Mouse (Mus musculus) midbrain, embryonic 14.5 days (tissue): ENCODE results near the gene Ubald1. TPM values are rescaled to one million over a fixed set of nuclear protein-coding genes. Genes with fewer than 3 reads are reported as not detected.

Experiments
- ATAC-seq: fragments of 200-750 bp; cut with Nextera tagmentation; 2 replicates; pipeline ENCODE4 v1.8.0; 2017; ENCODE audit warnings: moderate number of reproducible peaks, moderate library complexity; ENCODE audit not compliant: low FRiP score, low TSS enrichment
- DNase-seq: peaks from one replicate; pipeline ENCODE4 v3.0.0-alpha.2; 2015
- H3K27ac ChIP-seq: fragments of 300-500 bp; sonication (generic); replicated peaks from 2 replicates; pipeline ENCODE4 v1.5.1; 2014; ENCODE audit warnings: mild to moderate bottlenecking, low read depth, low read length, moderate library complexity
- H3K27me3 ChIP-seq: fragments of 300-500 bp; sonication (generic); 2 replicates; pipeline ENCODE4 v1.6.1; 2014; ENCODE audit warnings: low read length, control low read depth, mixed read lengths; ENCODE audit not compliant: control insufficient read depth, insufficient read depth
- H3K36me3 ChIP-seq: fragments of 300-500 bp; sonication (generic); 2 replicates; pipeline ENCODE4 v1.6.1; 2014; ENCODE audit warnings: low read length, control low read depth; ENCODE audit not compliant: control insufficient read depth, insufficient read depth
- H3K4me1 ChIP-seq: fragments of 300-500 bp; sonication (generic); 2 replicates; pipeline ENCODE4 v1.6.1; 2014; ENCODE audit warnings: mild to moderate bottlenecking, antibody characterized with exemption, low read length, control low read depth; ENCODE audit not compliant: control insufficient read depth, insufficient read depth
- H3K4me2 ChIP-seq: fragments of 300-500 bp; sonication (generic); 2 replicates; pipeline ENCODE4 v1.6.1; 2014; ENCODE audit warnings: mild to moderate bottlenecking, low read length, moderate library complexity
- H3K4me3 ChIP-seq: fragments of 300-500 bp; sonication (generic); replicated peaks from 2 replicates; pipeline ENCODE4 v1.5.1; 2014; ENCODE audit warnings: low read depth, low read length
- H3K9ac ChIP-seq: fragments of 300-500 bp; sonication (generic); replicated peaks from 2 replicates; pipeline ENCODE4 v1.6.1; 2014; ENCODE audit warnings: mild to moderate bottlenecking, low read length, moderate library complexity
- H3K9me3 ChIP-seq: fragments of 300-500 bp; sonication (generic); 2 replicates; pipeline ENCODE4 v1.6.1; 2016; ENCODE audit warnings: low read length, control low read depth, mixed read lengths; ENCODE audit not compliant: control insufficient read depth
- WGBS: fragments of 180-500 bp; shearing (Covaris S2); extraction: QIAGEN DNeasy Blood & Tissue Kit; methylation state at CpG from one replicate; pipeline ENCODE4 v1.1.7; 2014; 5-methylcytosine and 5-hydroxymethylcytosine counted together
- polyA plus RNA-seq: library from polyadenylated mRNA; unstranded; fragments of >200 nt; fragmentation: Nextera tagmentation; extraction: Ambion mirVana; gene quantifications from 2 replicates; pipeline ENCODE4 v1.2.1, GENCODE M21; 2014

Ubald1 gene
- polyA plus RNA-seq: 49.4 and 53.2 TPM in 2 replicates

DNA sequence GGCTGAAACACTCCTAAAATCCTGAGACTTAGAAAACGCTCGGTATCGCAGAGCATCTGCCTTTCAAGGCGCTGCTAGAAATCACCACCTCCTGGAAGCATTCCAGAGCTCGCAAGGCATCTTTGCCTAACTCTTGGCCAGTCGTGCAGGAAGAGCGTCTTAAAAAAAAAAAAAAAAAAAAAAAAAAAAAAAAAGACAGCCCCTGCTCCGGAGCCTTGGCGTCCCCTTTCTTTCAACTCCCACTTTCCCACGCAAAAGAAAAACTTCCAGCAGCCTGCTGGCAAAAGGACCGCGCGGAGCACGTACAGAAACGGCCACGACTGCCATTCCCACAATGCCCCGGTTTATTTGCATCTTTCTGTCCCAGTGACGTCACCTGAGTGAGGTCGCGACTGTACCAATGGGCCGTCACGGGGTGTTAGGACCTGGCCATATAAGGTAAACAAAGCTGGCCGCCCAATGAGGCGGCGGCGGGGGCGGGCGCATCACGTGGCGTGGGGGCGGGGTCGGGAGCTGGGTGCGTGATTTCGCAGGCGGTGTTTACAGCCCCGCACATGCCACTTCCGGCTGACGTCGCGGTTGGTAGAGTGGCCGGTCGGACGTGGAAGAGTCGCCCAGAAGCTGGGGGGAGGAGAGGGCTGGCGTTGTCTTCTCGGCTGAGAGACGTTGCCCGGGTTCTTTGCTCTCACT lies at the start of gene Ubald1:
Ubald1 (minus strand) TSS at position 180 of the 690 bp plus-strand sequence.
- Histone ChIP-seq H3K9me3 (no peaks in the 10 kb centered on the region), H3K4me3 (peak within 1 kb of the TSS; percentile 78), H3K4me2 (peak within 1 kb of the TSS; percentile 90), H3K27me3 (no peaks in the 10 kb centered on the region), H3K9ac (peak within 1 kb of the TSS; percentile 80), H3K4me1 (peaks cover 24% of the 10 kb centered on the region), H3K27ac (peak within 1 kb of the TSS; percentile 97), H3K36me3 (peaks cover 6% of the 10 kb centered on the region; the same call in 1 of the 2 replicates)
- DNase-seq (peak; percentile 100), ATAC-seq (peak; percentile 92)
- WGBS: under 1% methylated on average over 48 of the region's 48 CpGs

DNA sequence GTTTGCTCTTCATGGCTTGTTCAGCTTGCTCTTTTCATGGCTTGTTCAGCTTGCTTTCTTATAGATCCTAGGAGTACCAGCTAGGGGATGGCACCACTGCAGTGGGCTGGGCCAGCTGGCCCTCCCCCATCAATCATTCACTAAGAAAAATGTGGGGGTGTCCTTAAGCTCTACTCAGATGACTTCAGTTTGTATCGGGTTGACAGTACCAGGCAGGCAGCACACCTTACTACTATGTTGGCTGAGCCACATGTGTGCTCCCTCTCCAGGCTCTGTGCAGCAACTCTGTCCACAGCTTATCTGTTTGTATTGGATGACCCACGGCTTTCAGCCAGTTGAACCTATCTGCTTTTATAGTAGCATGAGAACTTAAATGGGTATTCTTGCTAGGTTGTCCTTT lies 48.4 kb upstream of the Ubald1 start:
- DNase-seq (no peak), ATAC-seq (no peak)
- Histone ChIP-seq H3K4me1 (no peaks in the 10 kb centered on the region), H3K4me2 (no peak overlapping the region), H3K4me3 (no peak overlapping the region), H3K9ac (no peak overlapping the region), H3K9me3 (no peaks in the 10 kb centered on the region), H3K27me3 (no peaks in the 10 kb centered on the region), H3K36me3 (peaks cover 98% of the 10 kb centered on the region), H3K27ac (no peak overlapping the region)
- 97% methylated on average over 2 of the region's 2 CpGs for WGBS

DNA sequence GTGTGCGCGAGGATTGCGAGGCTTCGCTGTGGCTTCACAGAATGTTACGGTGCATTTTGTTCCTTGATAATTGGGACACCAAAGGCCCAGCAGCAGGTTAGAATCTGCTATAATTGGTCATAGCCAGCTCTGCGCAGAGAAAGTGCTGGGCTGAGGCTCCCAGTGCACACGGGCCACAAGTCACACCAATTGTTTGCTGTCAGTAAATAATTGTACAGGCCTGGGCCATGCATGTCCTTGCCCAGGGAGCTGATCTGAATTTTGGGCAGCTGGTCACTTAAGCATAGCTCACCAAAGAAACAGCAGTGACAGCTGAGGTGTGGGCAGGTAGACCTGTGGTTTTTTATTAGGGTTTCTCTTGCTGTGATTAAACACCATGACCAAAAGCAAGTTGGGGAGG lies 47.9 kb upstream of the Ubald1 start:
- Histone ChIP-seq H3K36me3 (peaks cover 99% of the 10 kb centered on the region), H3K4me1 (no peaks in the 10 kb centered on the region), H3K27ac (no peak overlapping the region), H3K27me3 (no peaks in the 10 kb centered on the region), H3K9ac (no peak overlapping the region), H3K4me2 (no peak overlapping the region), H3K4me3 (no peak overlapping the region), H3K9me3 (no peaks in the 10 kb centered on the region)
- ATAC-seq (no peak), DNase-seq (no peak)
- 96% methylated on average over 7 of the region's 7 CpGs for WGBS

DNA sequence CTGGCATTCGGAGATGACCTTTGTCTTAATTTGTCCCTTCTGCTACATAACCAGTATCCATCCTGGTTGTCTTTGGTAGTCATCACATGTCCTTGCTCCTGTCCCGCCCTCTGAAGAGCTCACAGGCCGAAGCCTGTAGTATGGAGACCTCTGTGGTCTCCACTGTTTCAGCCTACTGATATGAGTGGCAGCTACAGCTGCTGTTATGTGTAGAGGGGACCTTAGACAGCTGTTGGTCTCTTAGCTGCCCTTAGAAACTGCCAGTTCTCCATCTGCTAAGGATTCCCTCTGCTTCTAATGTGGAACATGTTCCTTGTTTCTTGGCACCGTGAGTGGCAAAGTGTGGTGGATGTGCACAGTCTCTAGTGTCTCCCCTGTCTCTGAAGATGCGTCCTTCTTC lies 43.9 kb upstream of the Ubald1 start:
- no peak for DNase-seq
- no peak overlapping the region for H3K4me2 ChIP-seq
- H3K4me1 ChIP-seq: no peaks in the 10 kb centered on the region
- 98% methylated on average over 5 of the region's 5 CpGs for WGBS
- no peak overlapping the region for H3K4me3 ChIP-seq
- no peak overlapping the region for H3K27ac ChIP-seq
- H3K9ac ChIP-seq: no peak overlapping the region
- ATAC-seq: no peak
- no peaks in the 10 kb centered on the region for H3K27me3 ChIP-seq
- H3K9me3 ChIP-seq: no peaks in the 10 kb centered on the region
- H3K36me3 ChIP-seq: peaks cover 88% of the 10 kb centered on the region

DNA sequence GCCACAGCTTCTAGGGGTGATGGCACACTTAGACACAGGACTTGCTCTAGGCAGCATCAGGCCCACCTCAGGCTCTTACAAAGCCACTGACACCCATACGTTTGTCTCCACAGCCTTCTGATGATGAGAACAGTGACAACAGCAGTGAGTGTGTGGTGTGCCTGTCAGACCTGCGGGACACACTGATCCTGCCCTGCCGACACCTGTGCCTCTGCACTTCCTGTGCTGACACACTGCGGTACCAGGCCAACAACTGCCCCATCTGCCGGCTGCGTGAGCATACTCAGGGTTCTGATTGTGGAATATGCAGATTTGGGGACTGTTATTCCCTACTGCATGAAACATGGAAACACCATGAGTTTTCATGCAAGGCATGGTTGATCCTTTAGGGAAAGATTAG lies 42.4 kb upstream of the Ubald1 start:
- H3K27me3 ChIP-seq: no peaks in the 10 kb centered on the region
- H3K36me3 ChIP-seq: peaks cover 86% of the 10 kb centered on the region
- no peak for DNase-seq
- H3K9me3 ChIP-seq: no peaks in the 10 kb centered on the region
- no peak overlapping the region for H3K27ac ChIP-seq
- no peak for ATAC-seq
- H3K4me1 ChIP-seq: no peaks in the 10 kb centered on the region
- H3K9ac ChIP-seq: no peak overlapping the region
- H3K4me2 ChIP-seq: no peak overlapping the region
- WGBS: 94% methylated on average over 6 of the region's 6 CpGs
- no peak overlapping the region for H3K4me3 ChIP-seq

DNA sequence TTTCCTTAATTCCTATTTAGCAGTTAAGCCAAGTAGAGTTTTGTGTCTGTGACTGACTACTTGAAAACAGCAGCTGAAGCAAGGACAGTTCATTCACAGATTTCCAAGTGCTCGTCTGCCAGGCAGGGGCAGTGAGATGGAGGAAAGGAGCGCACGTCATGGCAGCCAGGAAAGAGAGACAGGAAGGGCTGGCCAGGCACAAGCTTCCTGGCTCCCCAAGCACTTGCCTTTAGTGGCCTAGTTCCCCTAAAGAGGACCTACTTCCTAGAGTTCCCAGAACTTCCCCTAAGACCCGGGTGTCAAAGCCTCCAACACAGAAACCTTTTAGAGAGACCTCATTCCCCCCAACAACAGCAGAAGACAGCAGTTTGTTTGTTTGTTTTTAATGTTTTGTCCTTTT lies 40.4 kb upstream of the Ubald1 start:
- peaks cover 81% of the 10 kb centered on the region for H3K36me3 ChIP-seq
- H3K9me3 ChIP-seq: no peaks in the 10 kb centered on the region
- H3K4me2 ChIP-seq: no peak overlapping the region
- 85% methylated on average over 4 of the region's 4 CpGs for WGBS
- no peak for DNase-seq
- no peak overlapping the region for H3K4me3 ChIP-seq
- no peak for ATAC-seq
- H3K27me3 ChIP-seq: no peaks in the 10 kb centered on the region
- H3K27ac ChIP-seq: no peak overlapping the region
- H3K9ac ChIP-seq: no peak overlapping the region
- no peaks in the 10 kb centered on the region for H3K4me1 ChIP-seq

DNA sequence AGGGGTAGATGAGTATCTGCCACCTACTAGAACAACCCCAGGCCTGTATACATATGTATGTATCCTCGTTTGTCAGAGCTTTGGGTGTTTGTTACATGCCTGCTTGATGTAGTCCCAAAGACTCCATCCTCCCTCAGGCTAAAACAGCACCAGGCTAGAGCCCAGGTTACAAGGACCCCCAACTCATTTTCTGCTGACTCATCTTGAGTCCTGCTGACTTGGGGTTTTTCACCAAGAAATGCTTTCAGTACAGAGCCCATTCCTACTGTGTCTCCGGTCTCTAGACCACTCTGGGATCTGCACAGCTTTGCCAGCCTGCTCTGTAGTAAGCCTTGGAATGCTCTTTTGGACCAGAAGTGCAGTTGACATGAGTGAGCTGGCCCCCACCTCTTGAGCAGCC lies 36.5 kb upstream of the Ubald1 start:
- DNase-seq: no peak
- H3K36me3 ChIP-seq: peaks cover 68% of the 10 kb centered on the region

DNA sequence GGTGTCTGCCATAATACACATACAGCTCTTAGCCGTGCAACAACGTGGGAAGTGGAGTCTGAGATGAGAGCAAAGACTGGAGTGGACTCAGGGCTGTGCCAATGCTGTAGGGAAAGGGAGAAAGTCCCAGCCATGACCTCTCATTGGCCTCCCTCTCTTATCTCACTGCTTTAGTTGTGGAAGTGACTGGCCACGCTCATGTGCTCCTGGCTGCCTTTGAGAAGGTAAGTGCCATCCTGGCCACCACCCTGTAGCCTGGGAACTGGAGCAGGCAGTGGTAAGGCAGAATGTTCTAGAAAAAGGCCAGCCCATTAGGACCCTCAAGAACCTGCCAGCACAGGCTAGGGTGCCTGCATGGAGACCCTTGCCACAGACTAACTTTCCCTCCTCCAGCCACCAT lies 35.8 kb upstream of the Ubald1 start:
- H3K27me3 ChIP-seq: no peaks in the 10 kb centered on the region
- 92% methylated on average over 3 of the region's 3 CpGs for WGBS
- no peak overlapping the region for H3K27ac ChIP-seq
- peaks cover 71% of the 10 kb centered on the region for H3K36me3 ChIP-seq
- no peak for ATAC-seq
- no peaks in the 10 kb centered on the region for H3K4me1 ChIP-seq
- H3K4me2 ChIP-seq: no peak overlapping the region
- no peak overlapping the region for H3K4me3 ChIP-seq
- no peak overlapping the region for H3K9ac ChIP-seq
- H3K9me3 ChIP-seq: no peaks in the 10 kb centered on the region
- no peak for DNase-seq

More for the DNA sequence above, 36.5 kb upstream of the Ubald1 start:
- WGBS: 92% methylated on average over 2 of the region's 2 CpGs
- no peak overlapping the region for H3K9ac ChIP-seq
- ATAC-seq: no peak
- no peaks in the 10 kb centered on the region for H3K9me3 ChIP-seq
- no peaks in the 10 kb centered on the region for H3K4me1 ChIP-seq
- no peak overlapping the region for H3K4me3 ChIP-seq
- H3K4me2 ChIP-seq: no peak overlapping the region
- no peaks in the 10 kb centered on the region for H3K27me3 ChIP-seq
- H3K27ac ChIP-seq: no peak overlapping the region
